Mouse (Mus musculus) liver, embryonic 11.5 days (tissue): ENCODE data around the gene Sned1. TPM values are rescaled to one million over a fixed set of nuclear protein-coding genes. Genes with fewer than 3 reads are reported as not detected.

Experiments
- ATAC-seq: fragments of 200-750 bp; cut with Nextera tagmentation; replicated peaks from 2 replicates; pipeline ENCODE4 v1.8.0; 2017; ENCODE audit warnings: moderate number of reproducible peaks, mild to moderate bottlenecking, moderate TSS enrichment, moderate library complexity; ENCODE audit not compliant: low FRiP score
- DNase-seq: peaks from one replicate; pipeline ENCODE4 v3.0.0-alpha.2; 2017; ENCODE audit warnings: low spot score
- H3K27ac ChIP-seq: fragments of 300-500 bp; sonication (generic); 2 replicates; pipeline ENCODE4 v1.5.1; 2014; ENCODE audit warnings: mild to moderate bottlenecking, low read depth, low read length, control low read depth
- H3K27me3 ChIP-seq: fragments of 300-500 bp; sonication (generic); replicated peaks from 2 replicates; pipeline ENCODE4 v1.6.1; 2014; ENCODE audit warnings: low read length, mixed read lengths; ENCODE audit not compliant: control insufficient read depth, insufficient read depth
- H3K36me3 ChIP-seq: fragments of 300-500 bp; sonication (generic); 2 replicates; pipeline ENCODE4 v1.6.1; 2014; ENCODE audit warnings: mild to moderate bottlenecking, low read length, moderate library complexity, mixed read lengths; ENCODE audit not compliant: control insufficient read depth, insufficient read depth
- H3K4me1 ChIP-seq: fragments of 300-500 bp; sonication (generic); replicated peaks from 2 replicates; pipeline ENCODE4 v1.6.1; 2014; ENCODE audit warnings: low read length, mixed read lengths; ENCODE audit not compliant: control insufficient read depth, insufficient read depth
- H3K4me2 ChIP-seq: fragments of 300-500 bp; sonication (generic); 2 replicates; pipeline ENCODE4 v1.6.1; 2014; ENCODE audit warnings: mild to moderate bottlenecking, control low read depth, moderate library complexity
- H3K4me3 ChIP-seq: fragments of 300-500 bp; sonication (generic); 2 replicates; pipeline ENCODE4 v1.5.1; 2014; ENCODE audit warnings: low read depth, low read length, control low read depth
- H3K9ac ChIP-seq: fragments of 300-500 bp; sonication (generic); 2 replicates; pipeline ENCODE4 v1.6.1; 2014; ENCODE audit warnings: low read depth, low read length, control low read depth
- H3K9me3 ChIP-seq: fragments of 300-500 bp; sonication (generic); 2 replicates; pipeline ENCODE4 v1.6.1; 2016; ENCODE audit warnings: low read length, inconsistent platforms, mixed read lengths; ENCODE audit not compliant: control insufficient read depth
- WGBS: fragments of 180-500 bp; shearing (Covaris S2); extraction: QIAGEN DNeasy Blood & Tissue Kit; methylation state at CpG from one replicate; pipeline ENCODE4 v1.1.7; 2014; 5-methylcytosine and 5-hydroxymethylcytosine counted together
- polyA plus RNA-seq: library from polyadenylated mRNA; unstranded; fragments of >200 nt; fragmentation: Nextera tagmentation; extraction: Ambion mirVana; gene quantifications from 2 replicates; pipeline ENCODE4 v1.2.1, GENCODE M21; 2014

Gene Sned1
- polyA plus RNA-seq, 1 experiment from 2014 or later = 2.3 TPM

DNA sequence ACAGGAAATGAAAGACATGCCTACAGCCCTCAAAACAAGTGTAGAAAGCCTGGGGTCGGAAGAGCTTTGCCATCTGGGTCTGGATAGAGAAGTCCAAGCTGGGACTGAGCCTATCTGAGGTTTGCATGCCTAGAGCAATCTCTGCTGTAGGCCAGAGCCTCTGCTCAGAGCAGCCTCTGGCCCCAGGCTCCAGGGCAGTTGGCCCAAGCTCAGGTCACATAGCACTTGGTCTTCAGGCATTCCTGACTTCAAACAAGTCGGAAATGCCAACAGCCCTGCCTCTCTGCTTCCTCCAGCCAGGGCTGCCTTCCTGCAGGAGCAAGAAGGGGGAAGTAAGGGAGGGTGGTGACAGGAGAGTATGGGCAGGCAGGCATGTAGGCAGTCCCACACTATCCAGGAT, 10.3 kb downstream of the Sned1 start:
- Histone ChIP-seq H3K9me3 (no peaks in the 10 kb centered on the region), H3K4me3 (no peak overlapping the region), H3K27ac (no peak overlapping the region), H3K4me1 (no peaks in the 10 kb centered on the region; the same call in 1 of the 2 replicates), H3K4me2 (no peak overlapping the region), H3K27me3 (no peaks in the 10 kb centered on the region), H3K36me3 (no peaks in the 10 kb centered on the region), H3K9ac (no peak overlapping the region)
- DNase-seq (no peak), ATAC-seq (no peak)
- WGBS = 47% methylated on average over 2 of the region's 2 CpGs

DNA sequence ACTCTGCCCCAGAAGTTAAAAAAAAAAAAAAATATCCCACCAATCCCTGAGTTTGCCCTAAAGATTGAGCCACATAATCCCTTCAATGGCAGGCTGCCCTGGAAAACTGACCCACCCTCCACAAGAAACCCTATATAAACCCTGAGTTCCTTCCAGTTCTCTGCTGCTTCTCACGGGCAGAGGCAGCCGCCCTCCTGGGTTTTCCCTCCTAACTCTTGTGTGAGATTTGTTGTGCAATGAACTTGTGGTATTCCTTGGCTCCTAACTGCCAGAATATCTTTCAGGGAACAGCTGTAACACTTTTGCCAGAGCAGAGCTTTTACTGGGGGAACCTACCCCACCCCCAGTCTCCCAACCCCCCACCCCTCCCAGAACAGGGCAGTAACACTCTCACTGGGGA, 16.9 kb downstream of the Sned1 start:
- 31% methylated on average over 2 of the region's 2 CpGs for WGBS
- Histone ChIP-seq H3K9me3 (no peaks in the 10 kb centered on the region), H3K27me3 (no peaks in the 10 kb centered on the region), H3K4me2 (no peak overlapping the region), H3K36me3 (no peaks in the 10 kb centered on the region), H3K4me3 (no peak overlapping the region), H3K9ac (no peak overlapping the region), H3K4me1 (no peaks in the 10 kb centered on the region), H3K27ac (no peak overlapping the region)
- DNase-seq (no peak), ATAC-seq (no peak)

DNA sequence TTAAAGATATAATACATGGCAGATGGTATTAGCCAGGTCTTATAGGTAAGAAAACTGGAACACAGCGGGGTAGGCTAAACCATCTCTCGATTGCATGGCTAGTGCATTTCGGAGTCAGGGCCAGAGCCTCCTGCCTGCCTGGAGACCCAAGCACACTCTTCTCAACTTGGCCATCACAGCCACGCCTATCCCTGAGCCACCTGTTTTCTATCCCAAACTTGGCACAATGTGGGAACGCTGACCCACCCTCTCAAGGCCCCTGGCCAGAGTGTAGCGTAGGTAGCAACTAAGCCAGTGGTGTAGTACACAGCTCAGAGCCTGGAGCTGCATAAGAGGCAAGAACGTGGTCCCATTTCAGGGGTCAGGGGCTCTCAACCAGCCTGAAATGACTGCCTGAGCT, 20.1 kb downstream of the Sned1 start:
- Histone ChIP-seq H3K4me1 (no peaks in the 10 kb centered on the region), H3K27ac (no peak overlapping the region), H3K4me2 (no peak overlapping the region), H3K36me3 (no peaks in the 10 kb centered on the region), H3K9me3 (no peaks in the 10 kb centered on the region), H3K27me3 (no peaks in the 10 kb centered on the region), H3K9ac (no peak overlapping the region), H3K4me3 (no peak overlapping the region)
- DNase-seq (no peak), ATAC-seq (no peak)
- 79% methylated on average over 7 of the region's 7 CpGs for WGBS

DNA sequence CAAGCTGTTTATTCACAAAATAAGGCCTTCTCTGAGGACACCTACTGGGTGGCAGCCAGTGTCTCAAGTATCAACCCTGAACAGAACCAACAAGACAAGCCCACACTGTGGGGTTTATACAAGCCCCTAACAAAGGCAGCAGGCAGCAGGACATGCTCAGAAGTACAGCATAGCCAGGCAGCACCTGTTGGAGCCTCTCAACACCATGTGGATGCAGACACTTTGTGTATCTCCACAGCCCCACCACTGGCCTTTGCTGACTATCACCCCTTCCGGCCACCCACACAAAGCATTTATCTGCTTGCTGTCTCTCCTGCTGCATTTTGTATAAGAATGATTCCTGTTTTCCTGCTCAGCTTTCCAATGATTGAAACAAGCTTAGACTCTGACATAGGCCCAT, 21.9 kb downstream of the Sned1 start:
- 84% methylated on average over 1 of the region's 1 CpGs for WGBS
- no peak for DNase-seq

DNA sequence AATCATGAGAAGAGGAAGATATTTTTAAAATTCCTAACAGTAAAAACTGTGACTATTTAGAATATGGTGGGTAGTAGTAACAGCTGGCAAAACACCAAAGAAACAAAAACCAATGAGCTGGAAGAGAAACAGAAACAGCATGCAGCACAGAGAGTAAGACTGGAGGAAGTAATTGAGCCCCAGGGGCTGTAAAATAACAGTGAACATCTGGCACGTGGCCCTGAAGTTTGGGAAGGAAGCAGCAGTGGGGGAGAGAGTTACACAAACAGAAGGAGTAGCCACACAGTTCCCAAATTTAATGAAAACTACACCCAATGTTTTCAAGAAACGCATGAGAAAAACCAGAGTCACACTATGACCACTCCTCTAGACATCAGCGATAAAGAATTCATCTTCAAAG, 31.6 kb downstream of the Sned1 start:
- no peak overlapping the region for H3K9ac ChIP-seq
- no peak overlapping the region for H3K4me3 ChIP-seq
- H3K9me3 ChIP-seq = no peaks in the 10 kb centered on the region
- H3K27me3 ChIP-seq = no peaks in the 10 kb centered on the region
- DNase-seq (no peak), ATAC-seq (no peak)
- no peak overlapping the region for H3K27ac ChIP-seq
- H3K4me1 ChIP-seq = no peaks in the 10 kb centered on the region
- no peak overlapping the region for H3K4me2 ChIP-seq
- 43% methylated on average over 3 of the region's 3 CpGs for WGBS
- no peaks in the 10 kb centered on the region for H3K36me3 ChIP-seq

More for the DNA sequence above, 21.9 kb downstream of the Sned1 start:
- H3K4me3 ChIP-seq = no peak overlapping the region
- H3K27ac ChIP-seq = no peak overlapping the region
- H3K9ac ChIP-seq = no peak overlapping the region
- no peaks in the 10 kb centered on the region for H3K36me3 ChIP-seq
- H3K4me1 ChIP-seq = no peaks in the 10 kb centered on the region
- H3K4me2 ChIP-seq = no peak overlapping the region
- H3K27me3 ChIP-seq = no peaks in the 10 kb centered on the region
- no peaks in the 10 kb centered on the region for H3K9me3 ChIP-seq
- no peak for ATAC-seq

DNA sequence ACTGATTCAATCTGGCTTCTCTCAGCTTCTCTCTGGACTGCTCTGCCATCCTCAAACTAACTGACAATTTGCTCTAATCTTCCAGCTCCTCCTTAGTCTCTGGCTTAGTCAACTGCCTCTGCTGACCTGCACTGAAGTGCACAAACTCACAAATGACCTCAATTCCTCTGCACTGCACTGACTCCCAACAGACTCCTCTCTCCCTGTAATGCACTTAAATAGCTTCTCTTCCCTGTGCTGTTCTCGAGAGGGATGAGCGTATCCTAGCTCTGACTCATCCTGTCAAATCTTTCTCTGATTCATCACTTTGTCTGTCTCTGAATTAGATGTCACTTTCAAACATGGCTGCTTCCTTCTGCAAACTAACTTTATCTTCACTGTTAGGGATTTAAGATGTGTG, 32.6 kb downstream of the Sned1 start:
- Histone ChIP-seq H3K27ac (no peak overlapping the region), H3K27me3 (no peaks in the 10 kb centered on the region), H3K4me2 (no peak overlapping the region), H3K9ac (no peak overlapping the region), H3K9me3 (no peaks in the 10 kb centered on the region), H3K36me3 (no peaks in the 10 kb centered on the region), H3K4me1 (no peaks in the 10 kb centered on the region), H3K4me3 (no peak overlapping the region)
- DNase-seq (no peak), ATAC-seq (no peak)
- 76% methylated on average over 2 of the region's 2 CpGs for WGBS

DNA sequence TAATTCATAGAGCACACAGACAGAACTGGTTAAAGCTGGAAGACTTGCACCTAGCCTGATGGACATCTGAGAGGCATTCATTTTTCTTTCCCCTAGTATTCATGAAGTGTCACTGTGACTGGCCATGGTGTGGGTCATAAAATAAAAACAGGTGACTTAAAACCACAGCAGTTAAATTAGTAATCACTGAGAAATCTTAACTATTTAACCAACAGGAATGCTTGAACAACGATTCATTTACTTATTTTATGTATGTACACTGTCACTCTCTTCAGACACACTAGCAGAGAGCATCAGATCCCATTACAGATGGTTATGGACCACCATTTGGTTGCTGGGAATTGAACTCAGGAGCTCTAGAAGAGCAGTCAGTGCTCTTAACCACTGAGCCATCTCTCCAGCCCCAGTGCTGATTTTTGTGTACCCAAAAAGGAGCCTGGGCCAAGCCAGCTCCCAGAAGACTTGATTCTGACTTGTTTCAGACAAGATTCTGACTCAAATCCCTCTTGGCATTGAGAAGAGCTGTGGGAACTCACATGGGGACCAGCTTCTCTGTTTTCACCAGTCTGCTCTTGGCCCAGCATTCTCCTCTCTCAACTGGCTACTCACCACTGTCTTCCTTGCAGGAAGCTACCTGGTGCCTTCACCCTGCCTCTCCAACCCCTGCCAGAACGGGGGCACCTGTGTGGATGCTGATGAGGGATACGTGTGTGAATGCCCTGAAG, 35.0 kb downstream of the Sned1 start:
- H3K36me3 ChIP-seq = no peaks in the 10 kb centered on the region
- ATAC-seq (no peak), DNase-seq (no peak)
- no peak overlapping the region for H3K4me2 ChIP-seq
- H3K4me1 ChIP-seq = no peaks in the 10 kb centered on the region
- no peak overlapping the region for H3K27ac ChIP-seq
- no peak overlapping the region for H3K9ac ChIP-seq
- H3K4me3 ChIP-seq = no peak overlapping the region
- H3K9me3 ChIP-seq = no peaks in the 10 kb centered on the region
- no peaks in the 10 kb centered on the region for H3K27me3 ChIP-seq
- WGBS = 58% methylated on average over 3 of the region's 3 CpGs

DNA sequence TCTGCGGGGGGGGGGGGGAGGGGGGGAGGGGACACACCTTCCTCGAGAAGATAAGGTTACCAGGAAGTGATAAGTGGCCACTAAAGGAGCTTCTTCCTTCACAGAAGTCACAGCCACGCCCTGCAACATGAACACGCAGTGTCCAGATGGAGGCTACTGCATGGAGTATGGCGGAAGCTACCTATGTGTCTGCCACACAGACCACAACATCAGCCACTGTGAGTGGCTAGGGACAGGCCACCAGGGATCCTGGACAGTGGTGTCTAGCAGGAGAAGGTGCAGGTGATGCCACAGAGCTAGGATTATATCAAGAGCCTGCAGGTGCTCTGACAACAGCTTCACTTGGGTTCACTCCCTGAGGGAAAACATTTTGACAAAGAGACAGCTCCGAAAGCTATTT, 36.1 kb downstream of the Sned1 start:
- Histone ChIP-seq H3K27me3 (no peaks in the 10 kb centered on the region), H3K4me1 (no peaks in the 10 kb centered on the region), H3K9ac (no peak overlapping the region), H3K9me3 (no peaks in the 10 kb centered on the region), H3K36me3 (no peaks in the 10 kb centered on the region), H3K4me2 (no peak overlapping the region), H3K4me3 (no peak overlapping the region), H3K27ac (no peak overlapping the region)
- 63% methylated on average over 5 of the region's 6 CpGs for whole genome bisulfite sequencing
- ATAC-seq (no peak), DNase-seq (no peak)

DNA sequence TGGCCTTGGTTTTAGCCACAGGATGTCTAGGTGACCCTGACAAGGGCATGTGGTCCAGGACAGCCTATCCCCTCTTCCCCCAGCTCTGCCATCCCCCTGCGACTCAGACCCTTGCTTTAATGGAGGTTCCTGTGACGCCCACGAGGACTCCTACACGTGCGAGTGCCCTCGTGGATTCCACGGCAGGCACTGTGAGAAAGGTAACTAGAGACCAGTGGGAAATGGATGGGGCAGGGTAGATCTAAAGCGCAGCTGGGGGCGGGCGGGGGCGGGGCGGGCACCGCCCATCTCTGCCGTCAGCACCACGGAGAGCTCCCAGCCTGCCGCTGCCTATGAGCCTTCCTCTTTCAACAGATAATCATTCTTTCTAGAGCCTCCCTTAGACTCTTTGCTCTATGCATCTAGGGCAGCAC, 36.8 kb downstream of the Sned1 start:
- H3K9me3 ChIP-seq = no peaks in the 10 kb centered on the region
- no peaks in the 10 kb centered on the region for H3K36me3 ChIP-seq
- no peak overlapping the region for H3K27ac ChIP-seq
- H3K27me3 ChIP-seq = no peaks in the 10 kb centered on the region
- H3K4me2 ChIP-seq = no peak overlapping the region
- no peak; the same call in 1 of the 2 replicates for ATAC-seq
- no peak overlapping the region for H3K9ac ChIP-seq
- no peaks in the 10 kb centered on the region for H3K4me1 ChIP-seq
- under 1% methylated on average over 16 of the region's 16 CpGs for WGBS
- peak; percentile 57 for DNase-seq
- H3K4me3 ChIP-seq = no peak overlapping the region
